Mouse (Mus musculus): ENCODE results near the gene Tyr.
"Not testable (repeated sequence)": the region's sequence is repeated elsewhere in the genome, so short reads cannot be mapped to it uniquely, and the experiment has no call there.

Tyr gene

GRCm38 (mm10) chr7:87493412-87493811 is at the start of gene Tyr:
Tyr (minus strand) TSS chr7:87493512.
- DNase-seq (ENCODE audit: low spot score in 2 of 2) = no peak

DNA sequence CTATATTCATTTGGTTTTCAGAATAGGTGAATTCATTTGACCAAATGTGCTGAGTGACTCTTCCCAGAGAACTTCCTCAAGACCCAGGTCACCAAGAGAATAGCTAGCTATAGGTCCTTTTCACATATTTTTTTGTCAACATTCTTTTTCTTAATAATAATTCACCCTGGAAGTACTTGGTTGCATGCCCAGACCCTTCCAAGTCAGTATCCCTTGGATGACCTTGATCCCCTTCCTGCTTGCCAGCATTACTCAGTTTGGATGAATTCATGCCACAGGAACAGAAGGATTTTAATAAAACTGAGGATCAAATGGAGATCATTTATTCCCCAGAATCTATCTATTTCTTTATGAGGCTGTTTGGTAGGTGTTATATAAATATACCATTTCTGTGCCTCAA is 45.7 kb upstream of the Tyr start:
- DNase-seq (ENCODE audit: low spot score in 2 of 2) = no peak

DNA sequence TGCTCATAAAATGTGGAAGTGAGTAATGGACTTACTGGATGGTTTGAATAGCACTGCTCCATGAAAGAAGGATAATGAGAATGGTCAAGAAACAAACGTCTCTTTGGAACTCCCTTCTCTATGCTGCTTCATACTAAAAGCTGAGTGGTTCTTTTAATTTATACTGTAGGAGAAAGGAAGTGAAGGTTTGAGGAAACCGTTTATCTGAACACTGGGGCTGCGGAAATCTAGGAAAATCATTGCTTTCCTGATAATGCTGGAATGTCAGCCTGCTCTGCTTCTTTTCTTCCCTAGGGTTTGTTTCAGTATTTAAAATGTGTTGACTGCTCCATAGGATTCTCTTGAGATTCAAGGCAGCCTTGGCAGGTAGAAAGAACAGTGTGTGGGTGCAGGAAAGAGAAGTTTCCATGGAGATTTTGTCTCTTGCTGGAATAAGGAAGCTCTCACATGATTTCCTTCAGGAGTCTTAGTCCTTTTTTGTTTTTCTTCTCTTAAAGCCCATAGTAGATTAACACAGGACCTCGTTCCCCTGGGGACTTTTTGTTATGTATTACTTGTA is 891 bp upstream of the Tyr start:
- DNase-seq (ENCODE audit: low spot score in 2 of 2) = no peak

GRCm38 (mm10) chr7:87488024-87488423 is 5.3 kb downstream of the Tyr start:
- no peak for DNase-seq (ENCODE audit: low spot score in 2 of 2)

DNA sequence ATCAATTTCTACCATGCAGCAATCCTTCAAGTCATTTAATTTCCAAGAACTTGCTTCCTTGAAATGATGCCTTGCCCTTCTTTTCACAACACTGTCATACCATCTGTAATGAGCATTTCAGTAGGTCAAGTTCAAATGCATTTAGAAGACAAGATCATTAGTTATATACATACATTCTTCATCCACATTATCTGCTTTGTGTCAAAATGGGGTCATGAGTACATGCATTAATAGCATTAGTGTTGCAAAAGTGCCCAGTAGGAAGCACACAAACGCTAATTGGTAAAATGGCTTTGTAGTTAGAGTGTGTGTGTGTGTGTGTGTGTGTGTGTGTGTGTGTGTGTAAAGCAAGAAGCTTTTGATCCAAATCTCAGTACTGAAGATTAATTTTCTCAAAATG is 80.0 kb downstream of the Tyr start:
- no peak for DNase-seq (ENCODE audit: low spot score in 2 of 2)

- not testable (repeated sequence) for DNase-seq (ENCODE audit: low spot score in 2 of 2)
Measured at GRCm38 (mm10) chr7:87411373-87411772, 81.9 kb downstream of the Tyr start.

- DNase-seq (ENCODE audit: low spot score in 2 of 2) = no peak
Measured at GRCm38 (mm10) chr7:87397023-87397422, 96.3 kb downstream of the Tyr start.

DNA sequence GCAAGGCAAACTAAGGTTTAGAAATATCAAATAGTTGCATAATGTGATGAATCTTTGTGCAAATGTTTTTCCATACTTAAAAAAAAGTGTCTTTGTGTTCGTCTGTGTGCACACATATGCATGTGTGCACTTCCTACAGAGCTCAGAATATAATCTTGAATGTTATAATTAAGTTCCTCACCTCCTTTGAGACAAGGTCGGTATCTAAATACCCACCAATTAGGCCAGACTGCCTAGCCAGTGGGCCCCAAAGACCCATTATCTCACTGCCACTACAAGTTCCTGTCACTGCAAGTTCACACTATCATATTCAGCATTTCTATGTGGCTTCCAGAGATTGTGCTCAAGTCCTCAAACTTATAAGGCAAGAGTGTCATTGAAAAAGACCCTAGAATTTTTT is 118.4 kb downstream of the Tyr start:
- no peak for DNase-seq (ENCODE audit: low spot score in 2 of 2)

Measured in urinary bladder, adult 18-20 months (tissue).